Mouse (Mus musculus) megakaryocyte progenitor cell, adult 5-6 weeks (primary cell): ENCODE measurements around the gene Abhd12. TPM values are rescaled to one million over a fixed set of nuclear protein-coding genes. Genes with fewer than 3 reads are reported as not detected.

Experiments used
- ATAC-seq: replicated peaks from 2 replicates; pipeline ENCODE4 v1.8.0; 2016; ENCODE audit warnings: mild to moderate bottlenecking, moderate TSS enrichment, inconsistent platforms; ENCODE audit not compliant: poor library complexity
- total RNA-seq, 2 experiments: library from RNA; stranded (forward) in 1 of 2; stranded (reverse) in 1 of 2; fragments of 157-497, 149-512 nt in 1 of 2; fragments of 200-1000 nt in 1 of 2; gene quantifications; 2 replicates each; pipeline versions ENCODE4 v1.2.3 to v1.2.4; 2015 to 2017

Abhd12 gene
- total RNA-seq, 2 experiments from 2014 or later = 30.5 to 56.0 TPM

GRCm38 (mm10) chr2:150816676-150817402, 87.7 kb downstream of the Abhd12 start:
- no peak for ATAC-seq

- ATAC-seq = no peak
These were observed 91.7 kb downstream of the Abhd12 start for GRCm38 (mm10) chr2:150812816-150813215.

- peak; percentile 83 for ATAC-seq
These were observed 93.9 kb downstream of the Abhd12 start for GRCm38 (mm10) chr2:150810603-150811002.

GRCm38 (mm10) chr2:150808812-150809211, 95.7 kb downstream of the Abhd12 start:
- no peak for ATAC-seq

GRCm38 (mm10) chr2:150808381-150808780, 96.2 kb downstream of the Abhd12 start:
- ATAC-seq = no peak

GRCm38 (mm10) chr2:150803035-150803434, 101.5 kb downstream of the Abhd12 start:
- peak; percentile 91 for ATAC-seq

- no peak for ATAC-seq
These were observed 103.9 kb downstream of the Abhd12 start for GRCm38 (mm10) chr2:150800616-150801015.

- no peak for ATAC-seq
These were observed 106.5 kb downstream of the Abhd12 start for GRCm38 (mm10) chr2:150798084-150798483.

- ATAC-seq = no peak
These were observed 111.2 kb downstream of the Abhd12 start for GRCm38 (mm10) chr2:150793320-150793719.

GRCm38 (mm10) chr2:150788768-150789550, 115.6 kb downstream of the Abhd12 start:
- peak; percentile 21; the same call in 1 of the 2 replicates for ATAC-seq

GRCm38 (mm10) chr2:150787234-150787771, 117.2 kb downstream of the Abhd12 start:
- ATAC-seq = no peak

GRCm38 (mm10) chr2:150786251-150787180, 118.0 kb downstream of the Abhd12 start, which contains the start of gene Pygb:
TSS of gene Pygb (plus strand) at chr2:150786735.
- peak; percentile 88 for ATAC-seq

GRCm38 (mm10) chr2:150782801-150783200, 121.7 kb downstream of the Abhd12 start:
- ATAC-seq = peak; percentile 29

Other genes with a start within 250 kb of the Abhd12 start
- 9.7 and 18.1 TPM in 2 replicates for gene Acss1, start 236.2 kb downstream of the Abhd12 start, total RNA-seq (2015)
- 15.4 and 20.7 TPM in 2 replicates for gene Acss1, start 236.2 kb downstream of the Abhd12 start, total RNA-seq (2017)
- gene Vsx1, start 215.4 kb downstream of the Abhd12 start, total RNA-seq (2015) = not detected in 2 replicates
- gene Vsx1, start 215.4 kb downstream of the Abhd12 start, total RNA-seq (2017) = not detected in 2 replicates
- 11.5 and 11.8 TPM in 2 replicates for gene Entpd6, start 155.7 kb downstream of the Abhd12 start, total RNA-seq (2015)
- gene Entpd6, start 155.7 kb downstream of the Abhd12 start, total RNA-seq (2017) = 13.3 and 18.0 TPM in 2 replicates
- 8.5 and 8.7 TPM in 2 replicates for gene Pygb, start 118.0 kb downstream of the Abhd12 start, total RNA-seq (2015)
- gene Pygb, start 118.0 kb downstream of the Abhd12 start, total RNA-seq (2017) = 24.0 and 33.9 TPM in 2 replicates
- 82.0 and 95.8 TPM in 2 replicates for gene Gins1, start 659 bp upstream of the Abhd12 start, total RNA-seq (2015)
- gene Gins1, start 659 bp upstream of the Abhd12 start, total RNA-seq (2017) = 126 and 140 TPM in 2 replicates
- gene Ninl, start 134.6 kb upstream of the Abhd12 start, total RNA-seq (2015) = 0.46 and 0.84 TPM in 2 replicates
- gene Ninl, start 134.6 kb upstream of the Abhd12 start, total RNA-seq (2017) = 1.2 and 1.5 TPM in 2 replicates
- 22.7 and 38.8 TPM in 2 replicates for gene Nanp, start 134.7 kb upstream of the Abhd12 start, total RNA-seq (2015)
- 19.3 and 22.5 TPM in 2 replicates for gene Nanp, start 134.7 kb upstream of the Abhd12 start, total RNA-seq (2017)
- gene Gm14151, start 187.6 kb upstream of the Abhd12 start, total RNA-seq (2015) = not detected in 2 replicates
- not detected in 2 replicates for gene Gm14151, start 187.6 kb upstream of the Abhd12 start, total RNA-seq (2017)
- not detected in 2 replicates for gene Gm14147, start 193.5 kb upstream of the Abhd12 start, total RNA-seq (2015)
- not detected in 2 replicates for gene Gm14147, start 193.5 kb upstream of the Abhd12 start, total RNA-seq (2017)